Mouse (Mus musculus): ENCODE data around the gene Zfp653.
"Not testable (repeated sequence)": the region's sequence is repeated elsewhere in the genome, so short reads cannot be mapped to it uniquely, and the experiment has no call there.

The Zfp653 gene

GRCm38 (mm10) chr9:22070791-22071573 lies at the start of gene Zfp653, which contains the start of gene Gm49318:
TSS of gene Zfp653 (minus strand) at chr9:22071376.
TSS of gene Gm49318 (minus strand) at chr9:22071259.
- in situ Hi-C loops (cut with MboI, MseI) = no loop called here

GRCm38 (mm10) chr9:22119543-22119942 lies 48.4 kb upstream of the Zfp653 start:
- in situ Hi-C loops (cut with MboI, MseI) = no loop called here

GRCm38 (mm10) chr9:22117754-22118456 lies 46.7 kb upstream of the Zfp653 start:
- in situ Hi-C loops (cut with MboI, MseI) = no loop called here

- in situ Hi-C loops (cut with MboI, MseI) = no loop called here
Measured at GRCm38 (mm10) chr9:22116740-22117426, 45.7 kb upstream of the Zfp653 start, which contains the start of gene Elof1. TSS of gene Elof1 (minus strand) at chr9:22117172.

GRCm38 (mm10) chr9:22116086-22116485 lies 44.9 kb upstream of the Zfp653 start:
- in situ Hi-C loops (cut with MboI, MseI) = no loop called here

- in situ Hi-C loops (cut with MboI, MseI) = no loop called here
Measured at GRCm38 (mm10) chr9:22115635-22116034, 44.5 kb upstream of the Zfp653 start.

- in situ Hi-C loops (cut with MboI, MseI) = no loop called here
Measured at GRCm38 (mm10) chr9:22108194-22108593, 37.0 kb upstream of the Zfp653 start.

- in situ Hi-C loops (cut with MboI, MseI) = no loop called here
Measured at GRCm38 (mm10) chr9:22099922-22100321, 28.7 kb upstream of the Zfp653 start.

- in situ Hi-C loops (cut with MboI, MseI) = no loop called here
Measured at GRCm38 (mm10) chr9:22098993-22099696, 28.0 kb upstream of the Zfp653 start, which contains the start of gene Cnn1. TSS of gene Cnn1 (plus strand) at chr9:22099216.

GRCm38 (mm10) chr9:22095854-22096307 lies 24.7 kb upstream of the Zfp653 start:
- in situ Hi-C loops (cut with MboI, MseI) = no loop called here

GRCm38 (mm10) chr9:22092746-22093145 lies 21.6 kb upstream of the Zfp653 start:
- in situ Hi-C loops (cut with MboI, MseI) = no loop called here

- in situ Hi-C loops (cut with MboI, MseI) = no loop called here
Measured at GRCm38 (mm10) chr9:22089986-22090385, 18.8 kb upstream of the Zfp653 start.

GRCm38 (mm10) chr9:22089281-22089680 lies 18.1 kb upstream of the Zfp653 start:
- in situ Hi-C loops (cut with MboI, MseI) = no loop called here

- in situ Hi-C loops (cut with MboI, MseI) = no loop called here
Measured at GRCm38 (mm10) chr9:22087034-22087618, 15.9 kb upstream of the Zfp653 start.

GRCm38 (mm10) chr9:22086012-22086411 lies 14.8 kb upstream of the Zfp653 start:
- in situ Hi-C loops (cut with MboI, MseI) = no loop called here

GRCm38 (mm10) chr9:22085022-22085834 lies 14.1 kb upstream of the Zfp653 start, which contains the start of gene Ecsit:
TSS of gene Ecsit (minus strand) at chr9:22085438.
- in situ Hi-C loops (cut with MboI, MseI) = no loop called here

GRCm38 (mm10) chr9:22084667-22085021 lies 13.5 kb upstream of the Zfp653 start:
- in situ Hi-C loops (cut with MboI, MseI) = no loop called here

- in situ Hi-C loops (cut with MboI, MseI) = no loop called here
Measured at GRCm38 (mm10) chr9:22076223-22076622, 5.0 kb upstream of the Zfp653 start.

GRCm38 (mm10) chr9:22075778-22076177 lies 4.6 kb upstream of the Zfp653 start:
- in situ Hi-C loops (cut with MboI, MseI) = not testable (repeated sequence)

- in situ Hi-C loops (cut with MboI, MseI) = no loop called here
Measured at GRCm38 (mm10) chr9:22072276-22072675, 1.1 kb upstream of the Zfp653 start.
